Mouse (Mus musculus): Measurements from ENCODE around the gene Srgap1.

Srgap1 gene

GRCm38 (mm10) chr10:121878855-121879254 is 168.3 kb downstream of the Srgap1 start:
- no peak for DNase-seq (ENCODE audit: low spot score)

- DNase-seq (ENCODE audit: low spot score): no peak
Measured at GRCm38 (mm10) chr10:121877906-121878305, 169.2 kb downstream of the Srgap1 start.

- no peak for DNase-seq (ENCODE audit: low spot score)
Measured at GRCm38 (mm10) chr10:121873063-121873489, 174.0 kb downstream of the Srgap1 start.

GRCm38 (mm10) chr10:121869941-121870340 is 177.2 kb downstream of the Srgap1 start:
- no peak for DNase-seq (ENCODE audit: low spot score)

GRCm38 (mm10) chr10:121868255-121868654 is 178.9 kb downstream of the Srgap1 start:
- no peak for DNase-seq (ENCODE audit: low spot score)

GRCm38 (mm10) chr10:121865503-121866239 is 181.4 kb downstream of the Srgap1 start:
- no peak for DNase-seq (ENCODE audit: low spot score)

- no peak for DNase-seq (ENCODE audit: low spot score)
Measured at GRCm38 (mm10) chr10:121860924-121861323, 186.2 kb downstream of the Srgap1 start.

- DNase-seq (ENCODE audit: low spot score): no peak
Measured at GRCm38 (mm10) chr10:121859803-121860571, 187.1 kb downstream of the Srgap1 start.

GRCm38 (mm10) chr10:121858911-121859310 is 188.2 kb downstream of the Srgap1 start:
- no peak for DNase-seq (ENCODE audit: low spot score)

- no peak for DNase-seq (ENCODE audit: low spot score)
Measured at GRCm38 (mm10) chr10:121858086-121858485, 189.0 kb downstream of the Srgap1 start.

- no peak for DNase-seq (ENCODE audit: low spot score)
Measured at GRCm38 (mm10) chr10:121855863-121856446, 191.2 kb downstream of the Srgap1 start.

GRCm38 (mm10) chr10:121853385-121853808 is 193.7 kb downstream of the Srgap1 start:
- no peak for DNase-seq (ENCODE audit: low spot score)

GRCm38 (mm10) chr10:121849496-121849895 is 197.6 kb downstream of the Srgap1 start:
- no peak for DNase-seq (ENCODE audit: low spot score)

- DNase-seq (ENCODE audit: low spot score): no peak
Measured at GRCm38 (mm10) chr10:121845677-121846076, 201.4 kb downstream of the Srgap1 start.

GRCm38 (mm10) chr10:121837166-121837898 is 209.8 kb downstream of the Srgap1 start:
- peak; percentile 25 for DNase-seq (ENCODE audit: low spot score)

GRCm38 (mm10) chr10:121836507-121837165 is 210.5 kb downstream of the Srgap1 start:
- peak; percentile 74 for DNase-seq (ENCODE audit: low spot score)

- no peak for DNase-seq (ENCODE audit: low spot score)
Measured at GRCm38 (mm10) chr10:121833443-121833842, 213.7 kb downstream of the Srgap1 start.

- no peak for DNase-seq (ENCODE audit: low spot score)
Measured at GRCm38 (mm10) chr10:121830335-121831307, 216.5 kb downstream of the Srgap1 start.

GRCm38 (mm10) chr10:121829800-121830303 is 217.3 kb downstream of the Srgap1 start:
- no peak for DNase-seq (ENCODE audit: low spot score)

GRCm38 (mm10) chr10:121829034-121829433 is 218.1 kb downstream of the Srgap1 start:
- no peak for DNase-seq (ENCODE audit: low spot score)
